Mouse (Mus musculus) E14TG2a.4 (cell line): ENCODE results near the gene Kit.

Experiments
- CTCF ChIP-seq: conservative IDR thresholded peaks from 2 replicates; pipeline ENCODE4 v1.5.1; 2014; ENCODE audit warnings: low read length
- NANOG ChIP-seq: IDR thresholded peaks from 2 replicates; pipeline ENCODE4 v1.6.1; 2014; ENCODE audit warnings: borderline replicate concordance, low read length, mixed read lengths
- POU5F1 ChIP-seq: IDR thresholded peaks from 2 replicates; pipeline ENCODE4 v1.6.1; 2014; ENCODE audit warnings: low read length, borderline replicate concordance

DNA sequence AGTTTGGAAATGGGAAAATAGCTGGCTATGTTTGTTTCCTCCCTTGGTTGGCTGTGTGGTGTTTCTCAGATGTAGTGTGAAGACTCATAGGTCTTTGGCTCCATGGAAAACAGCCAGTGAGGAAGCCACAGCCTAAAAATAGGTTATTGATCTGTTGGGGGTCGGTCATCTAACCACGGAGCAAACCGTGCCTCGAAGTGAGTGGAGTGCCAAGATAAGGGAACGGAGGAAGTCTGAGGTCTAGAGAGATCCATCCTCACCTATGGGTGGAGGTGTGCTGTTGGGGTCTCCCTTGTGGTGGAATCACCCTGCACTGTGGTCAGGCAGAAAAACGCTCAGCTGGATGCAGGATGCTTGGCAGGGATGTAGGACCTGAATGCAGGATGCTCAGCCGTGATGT, 7.2 kb downstream of the Kit start:
- TF ChIP-seq CTCF (no peak), NANOG (no peak), POU5F1 (no peak)
